Comparison of ENCODE assay signal across 21 mouse cellular contexts in genomic region chr2:34571096-34571495, GRCm38 (mm10).
DNase-seq lines count a peak whose midpoint lies in the region; ATAC-seq lines count a peak whose summit lies in the region.
"Had no signal": no experiment of that assay in that cellular context is flagged by ENCODE, and none has a peak within 500 bp of the region (broad histone marks: within the 10 kb centered on the region; RNA-seq: fewer than 3 reads in every experiment).

No protein-coding gene starts in this region.

- H3K4me2 ChIP-seq in forebrain, embryonic 16.5 days (ENCODE audit: low read length) = no peak overlapping the region
- no peak overlapping the region for H3K4me2 ChIP-seq in embryonic facial prominence, embryonic 12.5 days (replicated peaks)
- H3K4me2 ChIP-seq in hindbrain, embryonic 16.5 days (ENCODE audit: low read length) = no peak overlapping the region
- H3K4me2 ChIP-seq: embryonic facial prominence, embryonic 15.5 days; heart, embryonic 15.5 days; stomach, embryonic 15.5 days had no signal

- no peak for DNase-seq in forebrain, embryonic 10.5 days (ENCODE audit: extremely low spot score, low spot score)
- peak; percentile 54 for DNase-seq in Muller cell, postnatal 12 days (ENCODE audit: inconsistent ontology term)
- no peak for DNase-seq in cerebellum, postnatal 4 days (ENCODE audit: low spot score in 2 of 2)
- DNase-seq in c-Kit-positive CD71-positive TER-119-positive erythroid progenitor cells, embryonic 14.5 days (ENCODE audit: low spot score) = no peak
- DNase-seq: B cell, adult 2 months; gastrocnemius, adult 2 months; heart, adult 18-20 months; kidney, adult 11 months; kidney, postnatal 10 days; right cerebral cortex, adult 18-20 months; spleen, adult 18-20 months; thymus, adult 2 months had no signal

- H3K9ac ChIP-seq in forebrain, embryonic 16.5 days (replicated peaks; ENCODE audit: low read depth, low read length) = no peak overlapping the region
- no peak overlapping the region for H3K9ac ChIP-seq in embryonic facial prominence, embryonic 12.5 days
- no peak overlapping the region for H3K9ac ChIP-seq in hindbrain, embryonic 16.5 days (ENCODE audit: low read depth, low read length)
- H3K9ac ChIP-seq: embryonic facial prominence, embryonic 15.5 days; heart, embryonic 15.5 days; limb, embryonic 13.5 days; liver, embryonic 14.5 days; stomach, embryonic 15.5 days had no signal

- peak; percentile 45; the same call in 1 of the 2 replicates for ATAC-seq in forebrain, embryonic 16.5 days
- no peak for ATAC-seq in embryonic facial prominence, embryonic 12.5 days (ENCODE audit: insufficient number of reproducible peaks, insufficient read depth, low FRiP score, low TSS enrichment)
- ATAC-seq in hindbrain, embryonic 16.5 days = no peak; the same call in 1 of the 2 replicates
- ATAC-seq: Patski had no signal

- 4% methylated on average over 1 of the region's 1 CpGs for WGBS in forebrain, embryonic 16.5 days
- WGBS in forebrain, embryonic 10.5 days = 0% methylated on average over 1 of the region's 1 CpGs
- 25% methylated on average over 1 of the region's 1 CpGs for WGBS in embryonic facial prominence, embryonic 12.5 days
- WGBS in hindbrain, embryonic 16.5 days = 0% methylated on average over 1 of the region's 1 CpGs

- peaks cover 26% of the 10 kb centered on the region for H3K4me1 ChIP-seq in forebrain, embryonic 16.5 days (replicated peaks; ENCODE audit: control insufficient read depth, insufficient read depth, low read length)
- H3K4me1 ChIP-seq in forebrain, embryonic 10.5 days = peaks cover 29% of the 10 kb centered on the region
- H3K4me1 ChIP-seq in embryonic facial prominence, embryonic 12.5 days = peaks cover 14% of the 10 kb centered on the region
- peaks cover 12% of the 10 kb centered on the region for H3K4me1 ChIP-seq in hindbrain, embryonic 16.5 days (ENCODE audit: control insufficient read depth, insufficient read depth, low read depth, low read length)

- no peak overlapping the region for H3K27ac ChIP-seq in forebrain, embryonic 16.5 days (ENCODE audit: low read length)
- H3K27ac ChIP-seq in forebrain, embryonic 10.5 days = no peak overlapping the region
- H3K27ac ChIP-seq in embryonic facial prominence, embryonic 12.5 days = 0 out of 2 replicates have a peak overlapping the region, but pooled peaks have one; percentile 41
- peak overlapping the region; percentile 23; the same call in 1 of the 2 replicates for H3K27ac ChIP-seq in hindbrain, embryonic 16.5 days (ENCODE audit: low read depth, low read length)
- H3K27ac ChIP-seq: gastrocnemius, adult 2 months; heart, embryonic 15.5 days; limb, embryonic 13.5 days; liver, embryonic 14.5 days; stomach, embryonic 15.5 days had no signal

- no peaks in the 10 kb centered on the region for H3K36me3 ChIP-seq in forebrain, embryonic 16.5 days (ENCODE audit: control insufficient read depth, insufficient read depth)
- H3K36me3 ChIP-seq in forebrain, embryonic 10.5 days (replicated peaks) = 0 out of 2 replicates have a peak, but pooled peaks cover 6% of the 10 kb centered on the region
- H3K36me3 ChIP-seq in embryonic facial prominence, embryonic 12.5 days = 0 out of 2 replicates have a peak, but pooled peaks cover 7% of the 10 kb centered on the region
- H3K36me3 ChIP-seq in hindbrain, embryonic 16.5 days (ENCODE audit: control insufficient read depth, insufficient read depth, low read length) = no peaks in the 10 kb centered on the region
- H3K36me3 ChIP-seq: embryonic facial prominence, embryonic 15.5 days; heart, embryonic 15.5 days; limb, embryonic 13.5 days; stomach, embryonic 15.5 days had no signal

- H3K9me3 ChIP-seq in forebrain, embryonic 16.5 days (ENCODE audit: control insufficient read depth, low read length) = no peaks in the 10 kb centered on the region
- no peaks in the 10 kb centered on the region for H3K9me3 ChIP-seq in forebrain, embryonic 10.5 days
- H3K9me3 ChIP-seq in embryonic facial prominence, embryonic 12.5 days = no peaks in the 10 kb centered on the region
- H3K9me3 ChIP-seq in hindbrain, embryonic 16.5 days (ENCODE audit: control insufficient read depth, low read length) = no peaks in the 10 kb centered on the region
- H3K9me3 ChIP-seq: embryonic facial prominence, embryonic 15.5 days; heart, embryonic 15.5 days; limb, embryonic 13.5 days; stomach, embryonic 15.5 days had no signal

- no peak overlapping the region for H3K4me3 ChIP-seq in forebrain, embryonic 16.5 days (replicated peaks; ENCODE audit: low read length)
- H3K4me3 ChIP-seq in forebrain, embryonic 10.5 days = no peak overlapping the region
- H3K4me3 ChIP-seq in embryonic facial prominence, embryonic 12.5 days = no peak overlapping the region
- H3K4me3 ChIP-seq in hindbrain, embryonic 16.5 days (ENCODE audit: low read length) = no peak overlapping the region
- H3K4me3 ChIP-seq: embryonic facial prominence, embryonic 15.5 days; gastrocnemius, adult 2 months; heart, embryonic 15.5 days; limb, embryonic 13.5 days; stomach, embryonic 15.5 days had no signal

- H3K27me3 ChIP-seq in forebrain, embryonic 16.5 days (replicated peaks; ENCODE audit: control insufficient read depth, insufficient read depth, low read length) = no peaks in the 10 kb centered on the region
- H3K27me3 ChIP-seq in forebrain, embryonic 10.5 days (ENCODE audit: poor library complexity, severe bottlenecking) = peaks cover 99% of the 10 kb centered on the region
- no peaks in the 10 kb centered on the region for H3K27me3 ChIP-seq in embryonic facial prominence, embryonic 12.5 days
- no peaks in the 10 kb centered on the region for H3K27me3 ChIP-seq in hindbrain, embryonic 16.5 days (replicated peaks; ENCODE audit: control insufficient read depth, insufficient read depth, low read length)
- H3K27me3 ChIP-seq: embryonic facial prominence, embryonic 15.5 days; heart, embryonic 15.5 days; Patski; stomach, embryonic 15.5 days had no signal

Comparison
In these comparisons a context has a peak if more than half of its experiments do, and no peak if none do; other contexts are left out.
1. H3K27ac ChIP-seq: peak in embryonic facial prominence, embryonic 12.5 days (single experiment) and hindbrain, embryonic 16.5 days (single experiment); none in forebrain, embryonic 16.5 days (single experiment) and forebrain, embryonic 10.5 days (single experiment).